Mouse (Mus musculus) frontal cortex, postnatal 10 days (tissue): Measurements from ENCODE around the gene Tenm3.

Experiments used
- DNase-seq, 2 experiments: peaks; one replicate each; pipeline ENCODE4 v3.0.0; 2022; ENCODE audit warnings: low spot score in 2 of 2, mixed read lengths in 1 of 2

Tenm3 gene

DNA sequence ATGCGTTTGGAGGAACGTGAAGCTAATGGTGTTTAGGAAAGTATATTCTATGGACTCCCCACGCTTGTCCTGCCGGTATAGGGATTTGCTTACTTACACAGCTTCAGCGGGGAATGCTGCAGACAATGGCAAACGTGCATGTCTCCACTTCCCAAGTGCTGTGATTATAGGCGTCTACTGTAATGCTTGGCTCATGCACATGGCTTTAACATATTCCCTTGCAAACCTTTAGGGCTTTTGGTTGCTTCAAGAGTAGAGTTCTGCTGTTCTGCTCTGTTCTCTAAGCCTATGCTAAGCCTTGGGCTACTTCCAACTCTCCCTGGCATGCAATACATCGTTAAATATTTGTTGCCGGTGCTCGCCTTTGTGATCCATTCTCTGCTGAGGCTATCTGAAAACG is 102.8 kb downstream of the Tenm3 start:
- no peak for DNase-seq

DNA sequence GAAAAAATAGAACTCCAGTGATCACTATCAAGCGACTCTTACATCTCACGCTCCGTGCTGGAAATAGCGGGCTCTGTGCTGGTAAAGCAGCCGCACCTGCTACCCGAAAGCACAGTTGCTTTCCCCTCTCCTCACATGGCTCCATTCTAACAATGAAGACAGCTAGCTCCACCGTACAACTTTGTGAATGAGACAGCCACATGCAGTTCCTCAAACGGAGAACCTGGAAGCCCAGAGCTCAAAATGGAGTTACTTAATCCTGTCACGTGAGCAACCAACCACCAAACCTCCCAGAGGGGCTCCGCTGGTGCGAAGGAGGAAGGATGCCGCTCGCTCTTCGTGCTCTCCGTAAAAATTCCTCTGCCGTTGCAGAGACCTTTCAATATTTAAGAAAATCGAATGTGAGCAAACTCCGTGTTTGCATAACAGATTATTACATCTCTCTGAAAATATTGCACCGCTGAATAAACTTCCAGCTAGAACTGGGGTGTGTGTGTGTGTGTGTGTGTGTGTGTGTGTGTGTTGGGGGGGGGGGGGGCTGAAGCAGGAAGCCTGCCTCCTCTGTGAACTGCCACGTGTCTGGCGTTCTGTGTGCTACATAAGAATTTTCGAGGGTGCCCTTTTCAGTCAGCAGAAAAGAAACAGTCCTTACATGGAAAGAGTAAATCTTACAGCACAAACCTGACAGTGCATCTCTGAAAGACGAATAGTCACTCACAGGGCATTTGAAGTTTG is 103.4 kb downstream of the Tenm3 start:
- peak; percentile 9 to 20 for DNase-seq

DNA sequence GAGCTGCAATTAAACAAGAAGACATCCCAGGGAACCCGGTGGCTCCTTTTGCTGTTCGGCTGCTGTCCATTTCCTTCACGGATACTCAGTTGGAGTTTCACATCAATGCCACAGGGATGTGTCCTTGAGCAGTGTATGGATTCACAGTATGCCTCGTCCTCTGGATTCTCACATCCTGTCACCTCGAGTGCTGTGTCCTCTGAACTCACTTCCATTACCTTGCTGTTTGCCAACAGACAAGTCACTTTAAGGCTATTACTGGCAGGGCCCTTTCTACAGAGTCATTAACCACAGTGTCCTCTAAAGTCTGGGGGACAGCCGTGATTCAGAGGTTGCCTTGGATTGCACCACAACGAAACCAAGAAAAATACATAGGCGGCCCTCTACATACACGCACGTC is 110.0 kb downstream of the Tenm3 start:
- DNase-seq: no peak

DNA sequence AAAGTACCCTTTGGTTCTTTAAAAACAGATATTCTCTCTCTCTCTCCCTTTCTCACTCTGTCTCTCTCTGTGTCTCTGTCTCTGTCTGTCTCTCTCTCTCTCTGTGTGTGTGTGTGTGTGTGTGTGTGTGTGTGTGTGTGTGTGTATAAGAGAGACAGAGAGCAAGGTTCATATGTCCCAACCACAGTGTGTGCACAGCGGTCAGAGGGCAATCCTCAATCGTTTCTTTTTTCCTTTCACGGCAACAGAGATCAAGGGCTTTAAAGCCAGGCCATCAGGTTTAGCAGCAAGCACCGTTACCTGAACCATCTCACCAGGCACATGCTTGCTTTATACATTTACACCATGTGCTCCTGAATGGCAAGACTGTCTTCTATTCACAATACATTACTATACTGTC is 110.7 kb downstream of the Tenm3 start:
- no peak for DNase-seq

DNA sequence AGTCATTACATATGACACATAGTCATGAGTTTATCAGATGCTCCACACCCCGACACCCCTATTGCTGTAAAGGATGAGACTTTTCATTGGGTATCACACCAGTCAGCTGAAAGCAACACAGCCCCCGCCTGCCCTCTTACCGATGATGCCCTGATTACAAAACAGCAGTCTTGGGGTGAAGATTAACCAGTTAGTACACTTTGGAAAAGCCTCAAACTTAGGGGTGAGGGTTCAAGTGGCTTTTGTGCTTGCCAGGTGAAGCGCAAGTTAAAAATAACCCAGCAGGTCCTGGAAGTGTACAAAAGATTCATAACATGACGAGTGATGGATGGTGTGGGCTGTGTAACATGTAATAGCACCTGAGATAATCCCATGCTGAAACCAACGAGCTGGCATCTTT is 113.0 kb downstream of the Tenm3 start:
- no peak for DNase-seq

DNA sequence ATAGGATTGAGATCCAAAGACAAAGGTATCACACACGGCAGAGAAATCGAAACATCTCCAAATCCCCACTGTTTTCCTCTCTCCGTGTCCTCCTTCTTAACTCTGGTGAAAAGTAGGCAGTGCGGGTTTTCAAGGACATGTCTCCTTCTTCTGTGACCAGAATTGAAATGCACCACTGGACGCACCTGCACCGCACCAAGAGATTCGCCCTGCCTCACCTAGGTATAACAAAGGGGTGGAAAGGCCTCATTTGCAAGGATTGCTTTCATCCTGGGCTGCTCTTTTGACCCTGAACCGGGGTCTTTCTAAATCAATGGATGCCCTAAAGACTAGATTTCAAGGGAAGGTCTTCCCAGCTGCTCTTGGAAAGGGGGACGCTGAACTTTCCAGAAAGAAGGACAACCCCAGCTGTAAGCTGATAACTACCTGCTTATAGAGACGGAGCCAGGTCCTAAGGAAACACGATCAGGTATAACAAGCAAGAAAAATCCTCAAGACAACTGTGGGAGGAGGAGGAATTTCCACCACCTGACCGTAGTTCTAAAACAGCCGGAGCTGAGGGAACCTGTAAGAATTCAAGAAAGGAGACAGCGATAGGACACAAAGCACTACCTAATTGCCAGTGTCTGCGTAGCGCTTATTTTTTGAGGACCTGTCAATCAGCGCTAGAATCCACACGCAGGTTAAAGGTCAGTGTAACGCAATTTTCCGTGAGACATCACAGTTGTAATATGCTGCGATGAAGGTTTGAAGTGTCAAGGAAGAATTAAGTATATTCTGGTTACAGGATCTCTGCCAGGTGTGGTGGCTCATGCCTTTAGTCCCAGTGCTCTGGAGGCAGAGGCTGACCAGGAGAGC is 114.7 kb downstream of the Tenm3 start:
- DNase-seq: no peak

DNA sequence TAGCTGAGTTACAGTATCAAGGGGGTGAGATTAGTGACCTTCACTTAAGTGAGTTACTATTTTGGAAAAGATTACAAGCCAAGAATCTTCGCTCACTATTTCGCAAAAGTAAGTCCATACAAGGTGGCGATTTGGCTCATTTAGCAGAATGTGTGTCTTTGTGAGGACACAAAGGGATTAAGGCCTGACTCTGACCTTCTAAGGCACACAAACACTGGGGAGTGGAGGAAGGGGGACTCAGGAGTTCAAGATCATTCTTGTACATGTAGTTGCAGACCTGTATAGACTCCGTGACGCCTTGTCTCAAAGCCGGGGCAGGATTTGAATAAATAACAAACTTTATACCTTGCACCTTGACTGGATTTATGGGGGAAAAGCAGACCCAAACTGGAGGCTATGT is 115.7 kb downstream of the Tenm3 start:
- no peak for DNase-seq

DNA sequence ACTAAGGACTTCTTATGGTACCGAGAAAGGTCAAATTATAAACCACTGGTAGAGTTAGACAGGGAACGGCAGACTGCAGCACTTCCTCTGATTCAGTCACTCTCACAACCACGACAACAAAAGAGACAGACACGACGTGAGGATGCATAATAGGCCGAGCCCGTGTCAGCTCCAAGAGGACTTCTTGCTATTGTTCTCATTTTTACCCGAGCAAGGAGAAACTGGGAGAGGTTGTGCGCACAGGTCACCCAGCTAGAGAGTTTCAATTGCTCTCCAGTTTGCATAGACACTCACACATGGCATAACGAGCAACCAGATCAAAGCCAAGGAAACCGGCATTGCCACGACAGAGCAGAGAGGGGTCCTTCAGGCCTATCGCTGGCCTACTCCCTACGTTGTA is 121.0 kb downstream of the Tenm3 start:
- no peak for DNase-seq

DNA sequence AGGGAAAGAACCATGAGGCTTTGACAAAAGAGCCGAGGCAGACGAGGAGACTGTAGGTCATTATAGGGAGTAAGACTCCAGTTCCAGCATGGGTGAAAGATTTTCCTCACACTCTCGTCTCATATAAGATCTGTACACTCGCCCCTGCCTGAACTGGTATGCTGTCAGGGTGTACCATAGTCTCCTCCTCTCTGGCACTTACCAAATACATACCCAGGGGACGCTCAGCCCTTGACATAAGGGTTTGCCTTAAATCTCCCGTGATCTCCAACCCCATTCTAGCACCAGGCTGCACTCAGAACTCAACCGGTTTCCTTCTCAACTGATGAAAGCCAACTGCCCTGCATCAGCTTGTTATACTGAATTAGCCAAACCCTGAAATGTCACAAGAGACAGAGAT is 121.4 kb downstream of the Tenm3 start:
- no peak for DNase-seq

DNA sequence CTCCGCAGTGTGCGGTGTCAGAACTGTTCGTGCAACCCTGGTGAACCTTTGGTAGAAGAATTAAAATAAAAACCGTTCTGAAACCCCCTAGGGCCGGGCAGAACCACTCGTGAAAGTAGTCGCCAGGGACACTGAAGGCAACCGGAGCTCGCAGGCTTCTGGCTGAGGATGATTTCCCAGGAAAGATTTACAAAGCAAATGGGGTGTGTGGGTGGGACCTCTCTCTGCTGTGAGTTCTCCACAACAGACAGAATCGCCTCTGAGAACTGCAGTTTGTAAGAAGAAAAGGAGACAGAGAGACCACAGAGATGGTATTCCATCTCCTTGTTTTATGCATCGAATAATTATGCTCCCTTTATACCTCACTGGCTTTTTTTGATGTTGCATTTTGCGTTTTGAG is 122.4 kb downstream of the Tenm3 start:
- no peak for DNase-seq

DNA sequence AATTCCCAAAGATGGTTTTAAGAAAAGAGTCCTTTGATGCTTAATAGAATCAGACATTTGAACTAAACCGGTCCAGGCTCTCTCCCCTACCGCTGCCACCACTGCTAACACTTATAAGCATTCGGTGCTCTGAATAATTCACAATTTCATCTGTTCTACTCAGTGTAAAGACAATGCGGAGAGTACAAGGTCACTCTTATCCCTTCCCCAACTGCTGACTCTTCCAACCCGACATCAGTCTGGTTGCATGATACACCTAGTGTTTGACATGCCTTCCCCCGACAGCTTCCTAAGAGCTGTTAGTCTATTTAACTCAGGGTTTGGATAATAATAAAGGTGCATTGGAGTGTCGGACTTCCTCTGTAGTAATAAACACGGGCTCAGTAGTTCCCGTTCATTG is 128.1 kb downstream of the Tenm3 start:
- DNase-seq: no peak

DNA sequence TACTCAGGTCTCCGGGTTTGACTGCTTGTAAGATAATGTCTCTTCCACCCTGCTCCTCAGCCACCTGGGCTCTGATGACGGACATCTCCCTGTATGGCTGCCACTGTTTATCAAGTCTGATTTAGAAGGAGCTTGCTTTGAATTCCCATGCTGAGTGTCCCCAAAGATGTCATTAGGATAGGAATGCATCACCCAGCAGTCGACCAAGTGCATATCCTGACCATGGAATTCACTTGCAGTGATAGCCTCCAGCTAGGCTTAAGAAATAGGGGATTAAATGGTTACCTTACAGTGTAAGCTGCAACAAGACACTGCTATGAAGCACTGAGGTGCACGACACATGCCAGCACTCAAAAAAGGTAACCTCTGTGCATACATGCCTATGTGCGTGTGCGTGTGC is 137.1 kb downstream of the Tenm3 start:
- no peak for DNase-seq

DNA sequence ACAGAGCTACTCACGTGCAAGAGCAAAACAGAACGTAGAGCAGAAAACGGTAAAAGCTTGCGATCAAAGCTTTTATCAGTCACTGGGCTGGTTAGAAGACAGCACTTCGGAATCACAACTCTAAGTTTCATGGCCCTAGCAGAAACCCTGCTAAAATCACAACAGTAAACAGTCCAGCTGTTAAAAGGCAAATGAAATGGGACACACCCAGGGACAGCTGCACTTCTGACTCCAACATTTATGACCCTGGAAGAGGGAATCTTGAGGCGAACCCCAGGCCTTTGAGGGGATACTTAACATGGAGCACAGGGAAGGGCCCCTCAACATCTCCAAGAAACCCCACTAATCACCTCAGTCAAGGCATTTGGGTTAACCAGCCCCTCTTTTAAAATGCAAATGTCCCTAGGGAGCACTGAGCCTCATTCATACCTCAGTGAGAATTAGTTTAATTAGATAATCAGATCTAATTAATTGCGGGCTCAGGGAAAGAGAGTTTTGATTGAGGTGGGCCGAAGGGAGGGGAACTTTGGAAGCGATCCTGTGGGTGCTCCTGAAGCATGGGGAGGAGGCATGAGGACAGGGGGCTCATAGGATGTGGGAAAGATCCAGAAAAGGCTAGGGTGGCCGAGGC is 138.8 kb downstream of the Tenm3 start:
- DNase-seq: no peak

DNA sequence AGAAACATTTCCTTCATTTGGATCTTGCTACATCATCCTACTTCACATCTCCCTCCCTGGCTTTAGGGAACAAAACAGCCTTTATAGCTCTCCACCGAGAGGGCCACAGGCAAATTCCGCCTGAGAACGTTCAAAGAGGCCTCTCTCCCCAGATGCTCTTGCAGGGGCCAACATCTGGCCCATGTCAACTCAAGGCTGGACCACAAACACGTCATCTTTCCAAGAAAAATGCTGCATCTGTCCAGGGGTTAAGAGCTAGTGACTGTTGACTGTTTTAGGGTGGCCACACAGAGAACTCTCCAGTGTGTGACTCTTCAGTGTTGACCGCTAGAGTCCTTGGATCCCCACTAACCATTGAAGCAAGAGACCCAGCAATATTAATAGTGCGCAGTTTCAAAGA is 139.3 kb downstream of the Tenm3 start:
- DNase-seq: no peak

DNA sequence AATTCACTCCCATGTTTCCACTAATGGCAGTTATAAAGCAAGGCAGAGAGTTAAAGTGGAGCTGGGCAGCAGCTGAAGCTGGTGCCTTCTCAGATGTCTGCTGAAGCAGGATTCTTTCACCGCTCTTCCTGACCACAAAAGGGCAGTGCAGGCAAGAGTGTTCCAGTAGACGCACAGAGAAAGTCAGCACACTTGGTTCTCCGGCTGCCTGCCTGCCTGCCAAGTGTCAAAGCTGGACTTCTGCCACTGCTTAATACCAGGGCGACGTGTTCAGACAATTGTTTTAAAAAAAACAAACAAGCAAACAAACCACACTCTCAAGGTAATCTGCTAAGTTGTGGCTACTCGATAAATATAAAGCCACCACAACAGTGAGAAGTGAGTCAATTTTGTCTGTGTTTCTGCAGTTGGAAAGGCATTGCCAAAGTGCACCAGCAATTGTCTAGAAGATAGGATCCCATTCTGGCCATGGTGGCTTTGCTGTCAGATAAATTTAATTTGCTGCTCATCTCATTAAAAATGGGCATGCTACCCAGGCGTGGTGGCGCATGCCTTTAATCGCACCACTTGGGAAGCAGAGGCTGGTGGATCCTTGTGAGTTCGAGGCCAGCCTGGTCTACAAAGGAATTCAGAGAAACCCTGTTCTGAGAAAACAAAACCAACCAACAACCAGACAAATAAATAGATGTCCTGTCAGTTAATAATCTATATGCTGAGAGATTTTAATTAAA is 152.9 kb downstream of the Tenm3 start:
- DNase-seq: peak in 1 of 2 experiments; percentile 17

DNA sequence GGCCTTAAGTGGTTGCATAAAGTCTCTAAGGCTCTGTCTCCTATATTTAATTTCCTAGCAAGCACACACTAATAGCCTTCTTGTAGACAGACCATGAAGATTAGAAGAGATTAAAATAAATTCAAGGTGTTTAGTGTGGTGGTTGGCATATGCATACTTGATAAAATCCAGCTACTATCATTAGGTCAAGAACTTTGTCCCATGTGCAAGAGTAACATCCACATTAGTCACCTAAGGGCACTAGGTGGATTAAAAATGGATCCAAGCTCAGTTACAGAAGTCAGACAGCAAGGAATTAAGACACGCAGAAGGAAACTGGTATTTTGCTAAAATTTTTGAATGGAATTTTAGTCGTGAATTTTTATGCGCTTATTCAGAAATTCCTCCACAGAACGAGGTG is 155.0 kb downstream of the Tenm3 start:
- no peak for DNase-seq

DNA sequence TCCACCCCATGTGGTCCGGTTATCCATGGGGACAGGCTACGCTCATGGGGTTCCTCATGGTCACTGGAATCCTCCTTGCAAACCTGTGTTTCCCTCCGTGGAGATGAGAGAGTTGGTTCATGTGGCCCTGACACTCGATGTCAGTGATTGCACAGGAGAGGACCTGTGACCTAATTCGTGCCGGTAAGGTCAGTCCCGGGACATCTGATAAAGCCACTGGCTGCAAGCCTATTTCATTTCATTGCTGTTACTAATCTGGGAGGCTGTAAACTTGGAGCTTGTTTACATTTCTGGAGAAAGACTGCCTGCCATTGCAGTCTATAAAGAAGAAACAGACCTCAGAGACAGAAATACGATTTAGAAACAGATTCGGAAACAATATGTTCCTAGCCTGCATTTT is 155.6 kb downstream of the Tenm3 start:
- no peak for DNase-seq

DNA sequence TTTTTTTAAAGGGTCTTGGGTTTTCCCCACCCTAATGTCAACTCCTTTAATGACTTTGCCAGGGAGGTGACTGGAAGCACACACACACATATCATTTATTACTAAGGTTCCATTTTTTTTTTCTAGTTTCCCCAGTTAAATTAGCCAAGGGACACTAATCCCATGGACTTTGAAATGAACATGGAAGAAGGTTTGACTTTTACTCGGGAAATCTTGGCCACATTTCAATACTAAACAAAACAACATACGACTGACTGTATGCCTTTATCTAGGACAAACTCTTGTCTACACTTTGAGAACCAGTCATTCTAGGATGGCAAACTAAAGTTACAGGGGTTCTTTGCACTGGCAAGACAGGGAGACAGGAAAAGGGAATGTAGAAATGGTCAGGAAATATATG is 170.3 kb downstream of the Tenm3 start:
- no peak for DNase-seq

DNA sequence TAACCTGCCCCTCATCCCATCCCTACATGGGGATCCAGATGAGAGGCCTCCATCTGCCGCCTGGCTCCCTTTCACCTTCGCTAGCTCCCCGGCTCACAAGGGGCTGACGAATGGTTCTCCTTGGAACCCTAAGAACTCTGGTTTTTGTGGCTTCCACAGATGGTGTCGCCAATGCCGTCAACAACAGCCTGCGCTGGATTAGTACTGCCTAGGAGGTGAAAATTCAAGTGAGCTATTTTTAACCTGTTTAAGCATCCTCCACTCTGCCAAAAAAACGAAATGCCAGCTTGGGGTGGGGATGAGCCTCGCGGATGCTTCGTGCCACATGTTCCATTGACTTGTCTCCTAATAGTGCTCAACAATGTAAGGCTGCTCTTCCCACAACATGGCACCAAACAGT is 171.3 kb downstream of the Tenm3 start:
- DNase-seq: no peak

DNA sequence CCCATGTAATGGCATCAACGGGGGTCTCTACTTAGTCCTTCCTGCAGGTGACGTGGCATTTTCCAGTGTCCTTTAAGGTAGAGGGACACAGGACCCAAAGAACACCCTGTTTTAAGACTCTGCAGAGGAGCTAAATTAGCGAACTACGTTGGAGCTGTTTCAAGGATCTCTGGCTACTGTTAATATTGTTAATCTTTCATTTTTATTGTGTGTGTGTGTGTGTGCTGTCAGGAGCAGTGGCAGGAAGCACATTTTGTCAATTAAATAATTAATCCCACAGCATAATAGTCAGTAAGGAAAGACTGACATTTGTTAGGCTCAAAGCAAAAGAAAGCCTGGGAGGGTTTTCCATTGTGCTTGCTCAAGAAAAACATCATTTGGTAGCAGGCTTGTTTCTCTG is 172.4 kb downstream of the Tenm3 start:
- no peak for DNase-seq

DNA sequence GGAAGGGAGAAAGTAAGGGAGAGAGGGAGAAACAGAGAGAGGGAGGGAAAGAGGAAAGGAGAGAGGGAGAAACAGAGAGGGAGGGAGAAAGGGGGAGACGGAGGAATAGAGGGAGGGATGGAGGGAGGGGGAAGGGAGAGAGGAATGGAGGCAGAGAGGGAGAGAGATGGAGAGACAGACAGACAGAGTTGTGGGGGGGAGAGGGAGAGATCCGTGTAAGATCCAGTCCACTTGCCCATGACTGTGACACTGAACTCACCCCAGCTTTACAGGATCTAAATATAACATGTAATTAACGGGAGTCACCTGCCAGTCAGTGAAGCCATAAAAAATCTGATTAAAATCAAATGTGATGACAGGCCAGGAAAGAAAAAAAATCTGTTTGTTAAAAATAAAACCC is 172.9 kb downstream of the Tenm3 start:
- DNase-seq: no peak

DNA sequence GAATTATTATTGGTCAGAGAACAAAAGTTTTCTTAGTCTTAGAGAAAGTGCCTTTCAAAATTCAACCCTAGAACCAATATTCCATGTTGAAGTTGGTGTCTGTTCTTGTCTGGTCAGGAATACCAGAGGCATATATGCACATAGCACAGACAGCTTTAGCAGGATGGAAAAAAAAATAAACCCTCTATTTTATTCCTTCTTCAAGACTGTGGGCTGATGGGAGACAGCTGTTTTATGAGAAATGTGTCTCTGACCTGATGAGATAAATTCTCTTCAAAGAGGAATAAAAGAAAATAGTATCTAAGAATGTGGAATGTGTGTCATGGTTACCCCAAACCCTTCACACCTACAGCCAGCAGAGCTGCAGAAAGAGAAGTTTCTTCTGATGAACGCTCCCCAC is 173.4 kb downstream of the Tenm3 start:
- no peak for DNase-seq
